In genomic region chr7:122160037-122160436, GRCm38 (mm10) we compare ENCODE assay signal across 8 mouse cellular contexts. TPM values are rescaled to one million over a fixed set of nuclear protein-coding genes. Genes with fewer than 3 reads are reported as not detected.
DNase-seq lines count a peak whose midpoint lies in the region; ATAC-seq and TF ChIP-seq lines count a peak whose summit lies in the region.

No protein-coding gene starts in this region.

- no peak for TF ChIP-seq CTCF in lung, postnatal 0 days (IDR thresholded peaks at IDR 0.05)

- H3K36me3 ChIP-seq in lung, postnatal 0 days (ENCODE audit: insufficient read depth, low read length), result no peaks in the 10 kb centered on the region
- H3K36me3 ChIP-seq in forebrain, embryonic 10.5 days (replicated peaks), result peaks cover 47% of the 10 kb centered on the region
- peaks cover 47% of the 10 kb centered on the region for H3K36me3 ChIP-seq in liver, embryonic 12.5 days

- peak overlapping the region; percentile 46; the same call in 1 of the 2 replicates for H3K9ac ChIP-seq in lung, postnatal 0 days (replicated peaks; ENCODE audit: low read depth)
- peak overlapping the region; percentile 81 for H3K9ac ChIP-seq in liver, embryonic 12.5 days

- peak overlapping the region; percentile 70 for H3K4me3 ChIP-seq in lung, postnatal 0 days (ENCODE audit: low read depth, low read length)
- H3K4me3 ChIP-seq in forebrain, embryonic 10.5 days, result peak overlapping the region; percentile 84
- H3K4me3 ChIP-seq in liver, embryonic 12.5 days, result peak overlapping the region; percentile 77

- peak overlapping the region; percentile 67 for H3K4me2 ChIP-seq in lung, postnatal 0 days (replicated peaks; ENCODE audit: low read depth, low read length)
- peak overlapping the region; percentile 85 for H3K4me2 ChIP-seq in liver, embryonic 12.5 days

- peaks cover 7% of the 10 kb centered on the region; the same call in 1 of the 2 replicates for H3K4me1 ChIP-seq in lung, postnatal 0 days (ENCODE audit: insufficient read depth, low read depth, low read length)
- H3K4me1 ChIP-seq in forebrain, embryonic 10.5 days, result peaks cover 48% of the 10 kb centered on the region
- peaks cover 51% of the 10 kb centered on the region for H3K4me1 ChIP-seq in liver, embryonic 12.5 days

- no peak overlapping the region for H3K27ac ChIP-seq in lung, postnatal 0 days (ENCODE audit: low read length)
- H3K27ac ChIP-seq in forebrain, embryonic 10.5 days, result peak overlapping the region; percentile 94
- peak overlapping the region; percentile 90 for H3K27ac ChIP-seq in liver, embryonic 12.5 days

- WGBS in lung, postnatal 0 days, result under 1% methylated on average over 12 of the region's 12 CpGs
- under 1% methylated on average over 12 of the region's 12 CpGs for WGBS in forebrain, embryonic 10.5 days
- 0% methylated on average over 12 of the region's 12 CpGs for WGBS in liver, embryonic 12.5 days (ENCODE audit: insufficient replicate concordance)

- no peak for TF ChIP-seq EP300 in lung, postnatal 0 days (IDR thresholded peaks at IDR 0.05)

- no peaks in the 10 kb centered on the region for H3K9me3 ChIP-seq in lung, postnatal 0 days (ENCODE audit: low read length)
- no peaks in the 10 kb centered on the region for H3K9me3 ChIP-seq in forebrain, embryonic 10.5 days
- H3K9me3 ChIP-seq in liver, embryonic 12.5 days (replicated peaks), result no peaks in the 10 kb centered on the region

- peak; percentile 5 for DNase-seq in lung, postnatal 0 days (ENCODE audit: low spot score)
- DNase-seq in lung, postnatal 14 days, result no peak
- DNase-seq in forebrain, embryonic 10.5 days (ENCODE audit: extremely low spot score, low spot score), result peak; percentile 41
- DNase-seq in thymus, postnatal 14 days, result peak; percentile 38
- no peak for DNase-seq in cerebellum, postnatal 10 days
- DNase-seq in left cerebral cortex, postnatal 14 days (ENCODE audit: low spot score in 2 of 2), result no peak
- DNase-seq in kidney, postnatal 25 days, result no peak

- no peak for ATAC-seq in lung, postnatal 0 days
- ATAC-seq in liver, embryonic 12.5 days, result no peak

- intact Hi-C loops in left cerebral cortex, postnatal 14 days (cut with DNase I), result no loop called here

- no peaks in the 10 kb centered on the region for H3K27me3 ChIP-seq in lung, postnatal 0 days (replicated peaks; ENCODE audit: insufficient read depth, low read length)
- no peaks in the 10 kb centered on the region for H3K27me3 ChIP-seq in forebrain, embryonic 10.5 days (ENCODE audit: poor library complexity, severe bottlenecking)
- no peaks in the 10 kb centered on the region for H3K27me3 ChIP-seq in liver, embryonic 12.5 days (replicated peaks)

RNA-seq across cellular contexts. Expression of gene Plk1, which starts 0.8 kb away (rescaled TPM):
- polyA plus RNA-seq in lung, postnatal 0 days (2015; fragmentation: Nextera tagmentation; extraction: Ambion mirVana), result 4.6 and 6.5 TPM in 2 replicates
- 247 and 262 TPM in 2 replicates for polyA plus RNA-seq in forebrain, embryonic 10.5 days (2016; fragmentation: Nextera tagmentation; extraction: Ambion mirVana)
- 147 and 151 TPM in 2 replicates for polyA plus RNA-seq in liver, embryonic 12.5 days (2016; fragmentation: Nextera tagmentation; extraction: Ambion mirVana)
- 1 to 10 TPM; 2.3 to 2.8 TPM for total RNA-seq in left cerebral cortex, postnatal 14 days (2021)

RNA-seq across cellular contexts. Expression of gene Ern2, which starts 26.0 kb away (rescaled TPM):
- 0.21 TPM in 2 replicates for polyA plus RNA-seq in lung, postnatal 0 days (2015; fragmentation: Nextera tagmentation; extraction: Ambion mirVana)
- polyA plus RNA-seq in forebrain, embryonic 10.5 days (2016; fragmentation: Nextera tagmentation; extraction: Ambion mirVana), result not detected in 2 replicates
- 0.05 TPM in 1 of 2 replicates, not detected in the other for polyA plus RNA-seq in liver, embryonic 12.5 days (2016; fragmentation: Nextera tagmentation; extraction: Ambion mirVana)
- total RNA-seq in left cerebral cortex, postnatal 14 days (2021), result under 1 TPM; 0.34 to 0.35 TPM

RNA-seq across cellular contexts. Expression of gene Dctn5, which starts 27.2 kb away (rescaled TPM):
- polyA plus RNA-seq in lung, postnatal 0 days (2015; fragmentation: Nextera tagmentation; extraction: Ambion mirVana), result 72.9 and 79.2 TPM in 2 replicates
- polyA plus RNA-seq in forebrain, embryonic 10.5 days (2016; fragmentation: Nextera tagmentation; extraction: Ambion mirVana), result 118 and 121 TPM in 2 replicates
- 58.4 and 60.8 TPM in 2 replicates for polyA plus RNA-seq in liver, embryonic 12.5 days (2016; fragmentation: Nextera tagmentation; extraction: Ambion mirVana)
- 100 to 1,000 TPM; 105 to 108 TPM for total RNA-seq in left cerebral cortex, postnatal 14 days (2021)

RNA-seq across cellular contexts. Expression of gene Palb2, which starts 27.3 kb away (rescaled TPM):
- 2.6 and 2.9 TPM in 2 replicates for polyA plus RNA-seq in lung, postnatal 0 days (2015; fragmentation: Nextera tagmentation; extraction: Ambion mirVana)
- 27.1 and 30.0 TPM in 2 replicates for polyA plus RNA-seq in forebrain, embryonic 10.5 days (2016; fragmentation: Nextera tagmentation; extraction: Ambion mirVana)
- polyA plus RNA-seq in liver, embryonic 12.5 days (2016; fragmentation: Nextera tagmentation; extraction: Ambion mirVana), result 20.3 and 21.4 TPM in 2 replicates
- total RNA-seq in left cerebral cortex, postnatal 14 days (2021), result 1 to 10 TPM; 1.1 to 1.3 TPM

RNA-seq across cellular contexts. Expression of gene Ndufab1, which starts 58.4 kb away (rescaled TPM):
- polyA plus RNA-seq in lung, postnatal 0 days (2015; fragmentation: Nextera tagmentation; extraction: Ambion mirVana), result 344 and 362 TPM in 2 replicates
- 757 and 765 TPM in 2 replicates for polyA plus RNA-seq in forebrain, embryonic 10.5 days (2016; fragmentation: Nextera tagmentation; extraction: Ambion mirVana)
- 562 and 614 TPM in 2 replicates for polyA plus RNA-seq in liver, embryonic 12.5 days (2016; fragmentation: Nextera tagmentation; extraction: Ambion mirVana)
- total RNA-seq in left cerebral cortex, postnatal 14 days (2021), result 100 to 1,000 TPM; 296 to 310 TPM

Comparison
In these comparisons a context has a peak if more than half of its experiments do, and no peak if none do; other contexts are left out.
1. DNase-seq: peak in lung, postnatal 0 days (single experiment), forebrain, embryonic 10.5 days (single experiment) and thymus, postnatal 14 days (single experiment); none in lung, postnatal 14 days (single experiment), cerebellum, postnatal 10 days (0 of 2), left cerebral cortex, postnatal 14 days (0 of 2) and kidney, postnatal 25 days (0 of 2).
2. RNA of gene Plk1, which starts 0.8 kb away (polyA plus RNA-seq): 247 to 262 TPM in forebrain, embryonic 10.5 days and 147 to 151 TPM in liver, embryonic 12.5 days; 4.6 to 6.5 TPM in lung, postnatal 0 days; every median in the first group is over 10 times any median in the second.
3. Peak in every context shown above with its lines, with median percentiles within 50 percentile points of each other: H3K4me3 ChIP-seq.